Mouse (Mus musculus): ENCODE measurements around the gene Usp51. TPM values are rescaled to one million over a fixed set of nuclear protein-coding genes. Genes with fewer than 3 reads are reported as not detected.
"Not testable (repeated sequence)": the region's sequence is repeated elsewhere in the genome, so short reads cannot be mapped to it uniquely, and the experiment has no call there.

The Usp51 gene
- total RNA-seq (2021) = 1 to 10 TPM; 2.6 to 3.7 TPM
- long read RNA-seq, experiment 1, partial matches to known transcripts = 0 of 1 reads
- long read RNA-seq, experiment 1, other reads (novel, unspliced or antisense) = 0 of 1 reads
- long read RNA-seq, experiment 2, partial matches to known transcripts = 0 of 4 reads
- long read RNA-seq, experiment 2, other reads (novel, unspliced or antisense) = 0 of 4 reads

GRCm38 (mm10) chrX:153006387-153006841 lies at the start of gene Usp51:
Gene Usp51, plus strand, starts transcription at chrX:153006469.
- DNase-seq (ENCODE audit: low spot score in 2 of 2) = peak; percentile 29 to 30

- DNase-seq (ENCODE audit: low spot score in 2 of 2) = no peak
These were observed 36.7 kb upstream of the Usp51 start for GRCm38 (mm10) chrX:152969606-152970005.

- not testable (repeated sequence) for DNase-seq (ENCODE audit: low spot score in 2 of 2)
These were observed 32.6 kb upstream of the Usp51 start for GRCm38 (mm10) chrX:152973476-152974203.

GRCm38 (mm10) chrX:152974204-152974661 lies 32.0 kb upstream of the Usp51 start:
- DNase-seq (ENCODE audit: low spot score in 2 of 2) = no peak

GRCm38 (mm10) chrX:152976538-152976937 lies 29.7 kb upstream of the Usp51 start:
- DNase-seq (ENCODE audit: low spot score in 2 of 2) = no peak

- DNase-seq (ENCODE audit: low spot score in 2 of 2) = no peak
These were observed 21.3 kb upstream of the Usp51 start for GRCm38 (mm10) chrX:152985009-152985408.

- not testable (repeated sequence) for DNase-seq (ENCODE audit: low spot score in 2 of 2)
These were observed 16.4 kb upstream of the Usp51 start for GRCm38 (mm10) chrX:152989852-152990251.

- not testable (repeated sequence) for DNase-seq (ENCODE audit: low spot score in 2 of 2)
These were observed 10.2 kb upstream of the Usp51 start for GRCm38 (mm10) chrX:152996105-152996504.

GRCm38 (mm10) chrX:153007021-153007684 lies 884 bp downstream of the Usp51 start:
- peak; percentile 48 to 57 for DNase-seq (ENCODE audit: low spot score in 2 of 2)

GRCm38 (mm10) chrX:153007685-153008047 lies 1.4 kb downstream of the Usp51 start:
- no peak for DNase-seq (ENCODE audit: low spot score in 2 of 2)

- DNase-seq (ENCODE audit: low spot score in 2 of 2) = not testable (repeated sequence)
These were observed 19.0 kb downstream of the Usp51 start for GRCm38 (mm10) chrX:153025255-153025654.

GRCm38 (mm10) chrX:153025709-153026108 lies 19.4 kb downstream of the Usp51 start:
- DNase-seq (ENCODE audit: low spot score in 2 of 2) = not testable (repeated sequence)

GRCm38 (mm10) chrX:153031547-153031946 lies 25.3 kb downstream of the Usp51 start:
- not testable (repeated sequence) for DNase-seq (ENCODE audit: low spot score in 2 of 2)

GRCm38 (mm10) chrX:153037087-153037971 lies 31.1 kb downstream of the Usp51 start, which contains the start of gene Mageh1:
Gene Mageh1, minus strand, starts transcription at chrX:153037575.
- peak; percentile 59 to 60 for DNase-seq (ENCODE audit: low spot score in 2 of 2)

GRCm38 (mm10) chrX:153037972-153038744 lies 31.9 kb downstream of the Usp51 start:
- DNase-seq (ENCODE audit: low spot score in 2 of 2) = not testable (repeated sequence)

Other genes starting within 250 kb of the Usp51 start
- gene Shroom2, start 237.0 kb upstream of the Usp51 start, total RNA-seq (2021) = 1 to 10 TPM; 2.8 to 8.3 TPM
- gene Gpr143, start 224.5 kb upstream of the Usp51 start, total RNA-seq (2021) = not detected
- 10 to 100 TPM; 18.5 to 21.1 TPM for gene Mageh1, start 31.1 kb downstream of the Usp51 start, total RNA-seq (2021)
- not detected for gene Foxr2, start 112.3 kb downstream of the Usp51 start, total RNA-seq (2021)
- 10 to 100 TPM; 10.0 to 10.7 TPM for gene Rragb, start 133.5 kb downstream of the Usp51 start, total RNA-seq (2021)
- gene Klf8, start 231.0 kb downstream of the Usp51 start, total RNA-seq (2021) = under 1 TPM; 0.40 to 0.48 TPM